Mouse (Mus musculus) lung, postnatal 0 days (tissue): ENCODE measurements at regions not wholly inside any gene's neighbourhood (a gene's known extent, or its start where the extent isn't known, plus 50 kb on each side); places are given as distances from the start of the nearest gene placed in this dataset.

Experiments used
- CTCF ChIP-seq: IDR thresholded peaks from 2 replicates; pipeline ENCODE4 v1.5.1; 2016; ENCODE audit warnings: antibody characterized with exemption, mild to moderate bottlenecking
- EP300 ChIP-seq: IDR thresholded peaks from 2 replicates; pipeline ENCODE4 v1.6.1; 2016; ENCODE audit warnings: antibody characterized with exemption, mild to moderate bottlenecking, control low read depth

- TF ChIP-seq CTCF (no peak), EP300 (no peak)
Observed at GRCm38 (mm10) chr5:83692286-83692685, 337.3 kb upstream of the Tecrl start.
